Mouse (Mus musculus) midbrain, embryonic 11.5 days (tissue): ENCODE measurements around the gene Hspg2. TPM values are rescaled to one million over a fixed set of nuclear protein-coding genes. Genes with fewer than 3 reads are reported as not detected.

Experiments
- ATAC-seq: fragments of 200-750 bp; cut with Nextera tagmentation; 2 replicates; pipeline ENCODE4 v1.8.0; 2017; ENCODE audit warnings: moderate TSS enrichment, moderate library complexity; ENCODE audit not compliant: low FRiP score
- DNase-seq: peaks from one replicate; pipeline ENCODE4 v3.0.0; 2015; ENCODE audit warnings: low spot score; ENCODE audit errors: missing footprints
- H3K27ac ChIP-seq: fragments of 300-500 bp; sonication (generic); 2 replicates; pipeline ENCODE4 v1.5.1; 2014; ENCODE audit warnings: low read depth, low read length
- H3K27me3 ChIP-seq: fragments of 300-500 bp; sonication (generic); 2 replicates; pipeline ENCODE4 v1.6.1; 2014; ENCODE audit warnings: mild to moderate bottlenecking, low read length, moderate library complexity, mixed read lengths; ENCODE audit not compliant: control insufficient read depth, insufficient read depth
- H3K36me3 ChIP-seq: fragments of 300-500 bp; sonication (generic); 2 replicates; pipeline ENCODE4 v1.6.1; 2014; ENCODE audit warnings: mild to moderate bottlenecking, low read length, moderate library complexity, mixed read lengths; ENCODE audit not compliant: control insufficient read depth, insufficient read depth
- H3K4me1 ChIP-seq: fragments of 300-500 bp; sonication (generic); 2 replicates; pipeline ENCODE4 v1.6.1; 2014; ENCODE audit warnings: low read length; ENCODE audit not compliant: control insufficient read depth, insufficient read depth
- H3K4me2 ChIP-seq: fragments of 300-500 bp; sonication (generic); 2 replicates; pipeline ENCODE4 v1.6.1; 2014; ENCODE audit warnings: mild to moderate bottlenecking, moderate library complexity
- H3K4me3 ChIP-seq: fragments of 300-500 bp; sonication (generic); 2 replicates; pipeline ENCODE4 v1.5.1; 2014; ENCODE audit warnings: low read depth, low read length
- H3K9ac ChIP-seq: fragments of 300-500 bp; sonication (generic); 2 replicates; pipeline ENCODE4 v1.6.1; 2014; ENCODE audit warnings: low read length
- H3K9me3 ChIP-seq: fragments of 300-500 bp; sonication (generic); 2 replicates; pipeline ENCODE4 v1.6.1; 2016; ENCODE audit warnings: low read length; ENCODE audit not compliant: control insufficient read depth
- WGBS: fragments of 180-500 bp; shearing (Covaris S2); extraction: QIAGEN DNeasy Blood & Tissue Kit; methylation state at CpG from one replicate; pipeline ENCODE4 v1.1.7; 2014; 5-methylcytosine and 5-hydroxymethylcytosine counted together
- polyA plus RNA-seq: library from polyadenylated mRNA; unstranded; fragments of >200 nt; fragmentation: Nextera tagmentation; extraction: Ambion mirVana; gene quantifications from 2 replicates; pipeline ENCODE4 v1.2.1, GENCODE M21; 2014

Gene Hspg2
- polyA plus RNA-seq, 1 experiment from 2014 or later = 11.2 TPM

- DNase-seq = no peak
- Histone ChIP-seq H3K9me3 (no peaks in the 10 kb centered on the region), H3K36me3 (no peaks in the 10 kb centered on the region), H3K27me3 (no peaks in the 10 kb centered on the region), H3K4me3 (no peak overlapping the region), H3K4me1 (peaks cover 22% of the 10 kb centered on the region), H3K4me2 (no peak overlapping the region), H3K9ac (no peak overlapping the region), H3K27ac (no peak overlapping the region)
- 95% methylated on average over 4 of the region's 4 CpGs for whole genome bisulfite sequencing
- no peak for ATAC-seq
Measured at GRCm38 (mm10) chr4:137493187-137493586, 24.6 kb downstream of the Hspg2 start.

- ATAC-seq (peak; percentile 62), DNase-seq (peak; percentile 88)
- no peaks in the 10 kb centered on the region for H3K9me3 ChIP-seq
- H3K4me1 ChIP-seq = peaks cover 9% of the 10 kb centered on the region
- no peak overlapping the region for H3K4me3 ChIP-seq
- H3K9ac ChIP-seq = peak overlapping the region; percentile 42
- 4% methylated on average over 19 of the region's 19 CpGs for WGBS
- no peaks in the 10 kb centered on the region for H3K36me3 ChIP-seq
- 0 out of 2 replicates have a peak overlapping the region, but pooled peaks have one; percentile 6 for H3K4me2 ChIP-seq
- peak overlapping the region; percentile 54 for H3K27ac ChIP-seq
- no peaks in the 10 kb centered on the region for H3K27me3 ChIP-seq
Measured at GRCm38 (mm10) chr4:137494751-137495500, 26.4 kb downstream of the Hspg2 start.

GRCm38 (mm10) chr4:137495501-137496100 lies 27.0 kb downstream of the Hspg2 start:
- no peak overlapping the region for H3K27ac ChIP-seq
- no peak overlapping the region for H3K4me3 ChIP-seq
- H3K4me1 ChIP-seq = peaks cover 9% of the 10 kb centered on the region
- H3K27me3 ChIP-seq = no peaks in the 10 kb centered on the region
- ATAC-seq = peak; percentile 38; the same call in 1 of the 2 replicates
- 0 out of 2 replicates have a peak overlapping the region, but pooled peaks have one; percentile 24 for H3K9ac ChIP-seq
- no peak overlapping the region for H3K4me2 ChIP-seq
- no peaks in the 10 kb centered on the region for H3K36me3 ChIP-seq
- DNase-seq = no peak
- no peaks in the 10 kb centered on the region for H3K9me3 ChIP-seq
- 67% methylated on average over 6 of the region's 6 CpGs for WGBS

- H3K36me3 ChIP-seq = no peaks in the 10 kb centered on the region
- no peak overlapping the region for H3K9ac ChIP-seq
- 79% methylated on average over 5 of the region's 5 CpGs for WGBS
- no peaks in the 10 kb centered on the region for H3K27me3 ChIP-seq
- no peak overlapping the region for H3K27ac ChIP-seq
- ATAC-seq (no peak), DNase-seq (no peak)
- no peaks in the 10 kb centered on the region for H3K9me3 ChIP-seq
- H3K4me1 ChIP-seq = peaks cover 9% of the 10 kb centered on the region
- no peak overlapping the region for H3K4me3 ChIP-seq
- H3K4me2 ChIP-seq = no peak overlapping the region
Measured at GRCm38 (mm10) chr4:137497367-137497766, 28.8 kb downstream of the Hspg2 start.

- Histone ChIP-seq H3K4me2 (no peak overlapping the region), H3K36me3 (no peaks in the 10 kb centered on the region), H3K27ac (no peak overlapping the region), H3K4me1 (peaks cover 9% of the 10 kb centered on the region), H3K4me3 (no peak overlapping the region), H3K9me3 (no peaks in the 10 kb centered on the region), H3K9ac (no peak overlapping the region), H3K27me3 (no peaks in the 10 kb centered on the region)
- ATAC-seq = no peak
- WGBS = 72% methylated on average over 9 of the region's 9 CpGs
- no peak for DNase-seq
Measured at GRCm38 (mm10) chr4:137497892-137498722, 29.5 kb downstream of the Hspg2 start.

- no peaks in the 10 kb centered on the region for H3K27me3 ChIP-seq
- peaks cover 9% of the 10 kb centered on the region for H3K4me1 ChIP-seq
- no peak overlapping the region for H3K27ac ChIP-seq
- H3K36me3 ChIP-seq = no peaks in the 10 kb centered on the region
- no peak overlapping the region for H3K4me3 ChIP-seq
- no peaks in the 10 kb centered on the region for H3K9me3 ChIP-seq
- no peak overlapping the region for H3K9ac ChIP-seq
- 90% methylated on average over 9 of the region's 9 CpGs for WGBS
- ATAC-seq (no peak), DNase-seq (no peak)
- no peak overlapping the region for H3K4me2 ChIP-seq
Measured at GRCm38 (mm10) chr4:137498882-137499583, 30.5 kb downstream of the Hspg2 start.

- H3K27me3 ChIP-seq = no peaks in the 10 kb centered on the region
- no peak for DNase-seq
- no peak overlapping the region for H3K4me3 ChIP-seq
- H3K4me1 ChIP-seq = peaks cover 2% of the 10 kb centered on the region
- H3K36me3 ChIP-seq = no peaks in the 10 kb centered on the region
- H3K4me2 ChIP-seq = no peak overlapping the region
- no peak overlapping the region for H3K9ac ChIP-seq
- H3K9me3 ChIP-seq = no peaks in the 10 kb centered on the region
- no peak for ATAC-seq
- 83% methylated on average over 12 of the region's 12 CpGs for WGBS
- no peak overlapping the region for H3K27ac ChIP-seq
Measured at GRCm38 (mm10) chr4:137500149-137500548, 31.6 kb downstream of the Hspg2 start.

GRCm38 (mm10) chr4:137500953-137501352 lies 32.4 kb downstream of the Hspg2 start:
- ATAC-seq = no peak
- H3K27ac ChIP-seq = no peak overlapping the region
- H3K9me3 ChIP-seq = no peaks in the 10 kb centered on the region
- DNase-seq = no peak
- H3K27me3 ChIP-seq = no peaks in the 10 kb centered on the region
- H3K36me3 ChIP-seq = no peaks in the 10 kb centered on the region
- no peak overlapping the region for H3K9ac ChIP-seq
- H3K4me2 ChIP-seq = no peak overlapping the region
- no peaks in the 10 kb centered on the region for H3K4me1 ChIP-seq
- H3K4me3 ChIP-seq = no peak overlapping the region
- WGBS = 93% methylated on average over 5 of the region's 5 CpGs
